Mouse (Mus musculus): Measurements from ENCODE around the gene Gm12248.

Gene Gm12248

DNA sequence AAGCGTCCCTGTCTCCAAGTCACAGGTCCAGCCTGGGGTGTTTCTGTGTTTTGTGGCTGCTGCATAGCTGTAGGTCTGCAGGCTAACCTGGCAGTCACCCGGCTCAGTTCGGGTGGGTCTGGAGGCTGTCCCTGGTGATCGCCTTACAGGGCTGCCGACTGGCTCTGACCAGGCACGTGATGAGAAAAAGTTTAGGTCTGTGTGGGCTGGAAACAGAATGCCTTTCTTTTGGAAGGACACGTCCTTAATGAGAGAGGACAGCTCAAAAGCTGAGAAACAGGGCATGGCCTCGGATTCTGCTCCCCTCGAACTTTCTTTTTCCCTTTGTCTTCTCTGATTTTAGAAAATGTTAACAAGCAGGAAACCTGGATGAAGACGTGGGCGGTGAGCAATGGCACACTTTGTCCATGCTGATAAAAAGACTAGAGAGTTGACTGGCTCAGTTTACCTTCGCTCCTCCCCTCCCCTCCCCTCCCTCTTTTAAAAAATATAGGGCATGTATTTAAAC lies at the start of gene Gm12248:
TSS of gene Gm12248 (minus strand) at position 114 of the 508 bp plus-strand sequence.
- DNase-seq = peak; percentile 19 to 36

DNA sequence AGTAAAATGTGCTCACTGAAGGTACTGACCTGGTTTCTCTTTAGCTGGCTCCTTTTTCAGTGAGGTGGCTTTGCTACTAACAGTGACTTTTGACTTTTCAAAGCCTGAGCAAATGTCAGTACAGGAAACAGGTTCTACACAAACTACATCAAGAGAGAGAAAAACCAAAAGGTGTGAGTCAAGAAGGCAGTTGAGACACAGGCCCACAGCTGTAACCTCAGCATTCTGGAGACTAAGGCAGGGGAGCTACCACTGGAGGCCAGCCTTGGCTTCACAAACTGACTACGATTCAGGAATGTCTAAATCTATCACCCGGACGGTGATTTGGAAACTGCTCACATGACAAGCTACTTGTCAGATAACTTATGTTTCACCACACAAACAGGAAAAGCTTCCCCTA lies 46.5 kb upstream of the Gm12248 start:
- DNase-seq = no peak

DNA sequence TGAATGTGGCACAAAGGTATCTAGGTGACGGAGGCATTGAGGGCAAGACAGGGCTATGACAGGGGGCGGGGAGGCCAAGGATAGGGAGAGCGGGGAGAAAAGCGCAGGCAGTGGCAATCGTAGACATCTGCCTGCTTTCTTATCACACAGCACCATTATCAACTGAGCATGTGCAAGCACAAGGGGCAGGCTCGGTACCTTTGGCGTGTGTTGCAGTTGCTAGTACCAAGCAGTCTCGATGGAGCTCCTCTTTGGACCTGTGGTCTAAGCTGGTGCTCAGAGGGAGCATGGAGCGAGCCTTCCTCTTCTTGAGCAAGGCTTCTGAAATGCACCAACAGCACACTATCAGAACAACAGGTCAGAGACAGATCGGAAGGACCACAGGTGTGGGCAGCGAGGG lies 45.9 kb upstream of the Gm12248 start:
- DNase-seq = no peak

DNA sequence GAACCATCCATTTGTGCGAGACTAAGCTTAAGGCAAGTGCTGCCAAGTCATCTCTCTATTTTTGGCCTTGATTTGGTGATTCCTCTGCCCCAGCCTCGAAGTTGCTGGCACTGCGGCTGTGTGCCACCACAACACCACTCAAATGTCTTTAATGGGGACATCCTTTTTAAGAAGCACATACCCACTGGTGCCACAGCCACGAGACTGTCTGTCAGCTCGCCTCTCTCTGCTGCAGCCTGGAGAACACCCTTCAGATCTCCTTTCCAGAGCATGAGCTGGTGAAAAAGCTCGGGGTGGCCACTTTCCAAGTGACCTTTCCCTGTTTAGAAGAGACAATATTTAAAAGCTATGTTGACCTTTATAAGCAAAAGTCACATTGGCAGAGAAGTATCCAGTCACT lies 43.7 kb upstream of the Gm12248 start:
- no peak for DNase-seq

DNA sequence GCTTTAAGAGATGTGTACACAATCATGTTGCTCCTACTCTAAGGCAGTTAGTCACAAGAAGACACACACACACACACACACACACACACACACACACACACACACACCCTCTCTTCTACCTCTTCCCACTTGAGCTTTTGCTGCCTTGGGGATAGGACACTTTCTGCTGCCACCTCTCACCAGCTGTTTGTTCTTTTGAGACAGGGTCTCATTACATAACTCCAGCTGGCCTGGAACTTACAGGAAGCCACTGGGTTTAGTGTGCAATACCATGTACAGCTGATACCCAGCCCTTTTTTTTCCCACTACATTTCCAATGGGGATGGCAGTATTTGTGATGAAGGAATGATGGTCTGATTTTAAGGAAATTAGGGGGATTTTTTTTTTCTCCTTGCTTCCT lies 42.4 kb upstream of the Gm12248 start:
- DNase-seq = no peak

DNA sequence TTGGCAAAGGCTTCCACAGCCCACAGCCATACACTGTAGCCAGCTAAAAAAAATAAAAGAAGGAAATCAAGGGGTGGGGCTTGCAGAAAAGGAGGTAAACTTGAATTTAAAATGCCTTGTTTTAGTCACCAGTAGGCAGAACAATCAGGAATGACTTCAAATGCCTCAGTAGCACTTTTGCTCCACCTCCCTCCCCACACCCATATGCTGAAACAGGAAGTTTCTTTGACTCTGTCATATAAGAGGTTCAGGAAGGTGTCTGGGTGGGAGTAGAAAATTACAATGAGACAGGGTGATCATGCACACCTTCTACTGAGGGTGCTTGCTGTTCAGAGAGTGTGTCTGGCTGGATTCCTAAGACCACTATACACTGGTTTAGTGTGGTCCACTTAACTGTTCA lies 41.9 kb upstream of the Gm12248 start:
- DNase-seq = no peak

DNA sequence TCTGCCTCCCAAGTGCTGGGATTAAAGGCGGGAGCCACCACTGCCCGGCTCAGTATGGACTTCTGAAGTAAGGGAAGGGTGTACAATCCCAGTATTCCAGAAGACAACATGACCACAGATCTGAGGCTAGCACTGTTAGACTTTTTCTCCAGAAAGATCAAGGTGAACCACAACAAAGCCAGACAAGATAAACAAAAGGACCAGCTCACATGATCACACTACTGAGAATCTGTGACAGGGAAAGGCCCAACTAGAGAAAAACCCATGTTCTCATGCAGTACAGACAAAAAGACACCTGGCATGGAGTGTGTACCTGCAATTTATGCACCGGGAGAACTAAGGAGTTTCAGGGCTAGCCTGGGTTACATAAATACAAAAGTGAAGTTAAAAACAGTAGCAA lies 39.1 kb upstream of the Gm12248 start:
- no peak for DNase-seq

DNA sequence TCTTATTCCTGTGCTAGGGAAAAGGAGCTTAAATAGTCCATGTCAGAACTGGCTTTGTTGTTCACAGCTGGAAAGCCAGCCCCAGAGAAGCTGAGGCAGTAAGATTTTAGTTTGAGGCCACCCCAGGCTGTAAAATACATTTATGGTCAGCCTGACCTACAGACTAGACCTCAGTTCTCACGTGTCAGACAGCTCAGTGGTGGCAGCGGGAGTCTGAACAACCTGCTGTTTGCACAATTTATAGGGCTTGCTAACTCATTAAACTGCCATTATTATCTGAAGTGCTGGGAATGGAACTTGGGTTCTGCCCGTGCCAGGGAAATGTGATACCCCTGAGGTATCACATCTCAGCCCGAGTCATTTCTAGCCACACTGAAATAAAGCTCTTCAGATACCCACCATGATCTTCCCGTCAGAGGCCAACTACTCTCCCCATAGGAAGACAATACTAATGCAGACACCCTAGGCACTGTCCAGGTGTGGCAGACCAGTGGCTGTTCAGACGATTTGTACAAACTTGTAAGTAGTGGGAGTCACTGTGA lies 36.4 kb upstream of the Gm12248 start:
- no peak for DNase-seq

DNA sequence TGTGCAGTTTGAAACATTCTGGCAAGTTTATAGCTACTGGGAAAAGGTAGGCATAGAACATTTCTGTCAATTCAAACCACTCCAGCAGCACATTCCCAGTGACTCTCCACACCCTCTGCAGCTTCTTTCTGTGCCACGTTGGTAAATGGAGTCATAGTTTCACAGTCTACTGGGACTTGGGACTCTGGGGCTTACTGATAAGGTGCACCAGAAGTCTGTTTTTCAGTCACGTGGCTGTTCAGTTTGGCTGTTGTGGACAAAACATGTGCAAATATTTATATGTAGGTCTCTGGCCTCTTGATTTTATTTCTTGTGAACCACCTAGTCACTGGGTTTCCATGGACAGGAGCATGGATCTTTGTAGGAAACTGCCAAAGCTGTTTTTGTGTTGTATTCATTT lies 34.6 kb upstream of the Gm12248 start:
- no peak for DNase-seq

DNA sequence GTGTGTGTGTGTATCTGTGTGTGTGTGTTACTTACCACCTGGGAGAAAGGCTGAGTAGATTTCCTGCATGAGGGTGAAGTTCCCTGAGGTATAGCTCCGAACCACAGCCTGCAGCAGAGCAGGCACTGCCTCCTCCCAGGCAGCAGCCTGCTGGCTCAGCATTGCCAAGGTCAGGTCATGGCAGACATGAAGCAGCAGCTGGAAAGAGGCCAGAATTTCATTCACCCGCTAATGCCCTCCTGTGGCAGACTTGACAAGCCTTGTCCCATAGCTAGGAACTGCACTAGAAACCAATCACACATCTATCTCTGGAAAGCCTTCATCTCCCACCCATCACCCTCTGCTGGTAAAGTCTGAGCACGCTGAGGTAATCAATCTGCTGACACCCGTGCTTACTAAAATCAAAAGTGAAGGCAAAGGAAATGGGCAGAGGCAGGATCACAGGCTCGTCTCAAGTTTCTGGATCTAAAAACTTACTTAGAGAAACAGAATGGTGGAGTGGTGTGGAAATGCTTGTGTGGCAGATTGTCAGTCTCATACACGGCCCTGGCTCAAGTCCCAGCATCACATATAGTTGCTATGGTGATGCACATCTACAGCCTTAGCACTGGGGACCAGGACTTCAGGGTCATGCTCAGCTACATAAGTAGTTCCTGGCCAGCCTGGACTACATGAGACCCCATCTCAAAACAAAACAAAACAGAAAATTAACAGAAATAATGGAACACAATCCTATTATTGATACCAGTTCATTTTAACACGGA lies 33.6 kb upstream of the Gm12248 start:
- peak; percentile 83 to 86 for DNase-seq

DNA sequence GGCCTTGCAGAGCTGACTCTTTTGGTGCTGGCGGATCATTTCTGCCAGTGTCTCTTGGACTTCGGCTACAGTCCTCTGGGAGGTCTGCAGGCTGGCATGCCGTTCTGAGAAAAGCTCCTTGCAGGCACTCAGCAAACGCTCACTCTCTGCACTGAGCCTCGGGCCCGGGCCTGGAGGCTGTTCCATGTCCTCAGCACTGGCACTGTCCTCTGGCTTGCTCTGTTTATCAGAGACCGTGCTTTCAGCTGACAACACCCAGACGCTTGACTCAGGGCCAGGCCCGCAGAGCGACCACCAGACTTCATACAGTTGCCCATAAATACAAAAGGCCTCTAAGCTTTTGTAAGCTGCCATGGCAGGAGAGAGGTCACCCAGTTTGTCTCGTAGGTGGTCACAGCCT lies 32.1 kb upstream of the Gm12248 start:
- DNase-seq = no peak

DNA sequence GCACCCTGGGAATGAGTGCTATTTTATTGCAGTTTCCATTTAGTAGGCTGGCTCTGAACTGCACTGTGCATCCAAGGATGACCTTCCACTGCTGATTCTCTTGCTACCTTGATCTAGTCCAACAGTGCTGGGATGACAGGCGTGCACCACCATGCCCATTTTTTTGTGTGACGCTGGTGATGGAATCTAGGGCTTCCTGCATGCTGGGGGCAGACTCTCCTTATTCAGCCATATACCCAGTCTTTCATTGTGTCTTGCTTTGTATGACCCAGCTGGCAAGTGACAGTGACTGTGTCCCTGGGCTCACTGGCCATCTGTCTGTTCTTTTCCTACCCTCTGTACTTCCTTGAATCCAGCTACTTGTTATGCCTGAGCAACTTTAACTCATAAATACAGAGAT lies 30.8 kb upstream of the Gm12248 start:
- DNase-seq = no peak

DNA sequence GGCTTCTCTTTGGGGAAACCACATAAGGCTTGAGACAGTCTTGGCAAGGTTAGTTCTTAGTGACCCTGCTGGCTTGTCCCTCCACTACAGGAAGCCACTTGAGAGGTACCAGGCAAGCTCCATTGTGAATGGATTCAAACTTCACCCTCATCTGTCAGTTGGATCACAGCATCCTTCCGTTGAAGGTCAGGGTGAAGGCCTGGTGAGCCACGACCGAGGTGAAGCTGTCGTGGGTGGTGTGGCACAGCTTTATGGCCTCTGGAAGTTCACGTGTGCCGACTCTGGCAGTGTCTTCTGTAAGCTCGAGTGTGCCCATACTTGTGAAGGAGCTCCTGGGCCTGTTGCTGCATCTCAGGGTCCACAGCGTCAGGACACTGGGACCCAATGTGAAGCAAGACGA lies 28.4 kb upstream of the Gm12248 start:
- no peak for DNase-seq

DNA sequence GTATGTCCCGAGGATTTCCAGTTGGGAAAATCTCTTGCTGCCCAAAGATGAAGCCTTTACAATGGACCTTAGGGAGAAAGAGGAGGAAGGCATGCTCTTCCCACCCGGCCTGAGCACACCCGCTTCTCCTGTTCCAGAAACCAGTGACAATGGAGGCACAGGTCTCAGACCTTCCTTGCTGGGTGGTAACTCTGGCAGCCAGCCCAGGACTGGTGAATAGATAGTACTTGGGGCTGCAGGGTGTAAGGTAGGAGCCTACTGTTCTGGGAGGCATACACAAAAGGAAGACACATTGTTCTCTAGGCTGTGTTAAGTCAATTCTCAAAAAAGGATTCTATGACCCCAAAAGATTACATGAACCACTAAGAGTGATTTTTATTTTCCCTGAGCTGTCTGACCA lies 27.7 kb upstream of the Gm12248 start:
- DNase-seq = no peak

DNA sequence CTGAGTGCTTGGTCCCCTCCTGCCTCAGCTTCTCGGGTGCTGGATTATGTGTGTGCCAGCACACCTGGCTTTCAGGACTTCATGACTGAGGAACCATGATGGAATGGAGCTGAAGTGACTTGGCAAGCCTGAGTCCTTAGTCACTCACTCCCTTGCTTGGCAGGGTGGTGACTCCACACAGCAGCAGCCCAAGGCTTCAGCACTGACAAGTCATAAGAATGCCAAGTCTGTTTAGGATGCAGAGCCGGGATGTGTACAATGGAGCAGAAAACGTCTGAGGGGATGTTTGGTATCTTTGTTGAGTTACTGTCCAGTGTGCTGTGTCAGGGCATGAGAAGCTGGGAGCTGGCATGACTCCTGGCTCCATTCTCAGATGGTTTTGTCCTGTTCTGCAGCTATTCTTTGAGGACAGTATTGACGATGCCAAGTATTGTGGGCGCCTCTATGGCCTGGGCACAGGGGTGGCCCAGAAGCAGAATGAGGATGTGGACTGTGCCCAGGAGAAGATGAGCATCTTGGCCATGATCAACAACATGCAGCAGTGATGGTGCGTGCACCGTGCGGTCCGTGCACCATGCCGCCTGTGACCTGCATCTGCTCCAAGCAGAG lies 24.2 kb upstream of the Gm12248 start:
- no peak for DNase-seq

DNA sequence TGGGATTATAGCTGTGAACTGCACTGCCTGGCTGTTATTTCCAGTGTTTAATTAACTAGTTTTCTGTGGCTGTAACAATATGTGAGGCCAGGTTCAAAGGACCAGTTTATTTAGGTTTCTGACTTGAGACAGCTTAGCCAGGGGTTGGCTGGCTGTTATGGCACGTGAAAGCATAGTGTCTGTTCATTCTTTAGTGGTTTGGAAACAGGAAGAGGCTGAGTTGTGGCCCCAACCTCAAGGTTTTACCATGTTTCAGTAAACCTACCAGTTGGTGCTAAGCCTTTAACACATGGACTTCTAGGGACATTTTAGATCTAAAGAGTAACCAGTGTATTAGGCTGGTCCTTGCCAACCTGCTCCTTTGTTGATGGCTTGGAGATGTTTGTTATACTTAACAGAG lies 23.6 kb upstream of the Gm12248 start:
- DNase-seq = no peak

DNA sequence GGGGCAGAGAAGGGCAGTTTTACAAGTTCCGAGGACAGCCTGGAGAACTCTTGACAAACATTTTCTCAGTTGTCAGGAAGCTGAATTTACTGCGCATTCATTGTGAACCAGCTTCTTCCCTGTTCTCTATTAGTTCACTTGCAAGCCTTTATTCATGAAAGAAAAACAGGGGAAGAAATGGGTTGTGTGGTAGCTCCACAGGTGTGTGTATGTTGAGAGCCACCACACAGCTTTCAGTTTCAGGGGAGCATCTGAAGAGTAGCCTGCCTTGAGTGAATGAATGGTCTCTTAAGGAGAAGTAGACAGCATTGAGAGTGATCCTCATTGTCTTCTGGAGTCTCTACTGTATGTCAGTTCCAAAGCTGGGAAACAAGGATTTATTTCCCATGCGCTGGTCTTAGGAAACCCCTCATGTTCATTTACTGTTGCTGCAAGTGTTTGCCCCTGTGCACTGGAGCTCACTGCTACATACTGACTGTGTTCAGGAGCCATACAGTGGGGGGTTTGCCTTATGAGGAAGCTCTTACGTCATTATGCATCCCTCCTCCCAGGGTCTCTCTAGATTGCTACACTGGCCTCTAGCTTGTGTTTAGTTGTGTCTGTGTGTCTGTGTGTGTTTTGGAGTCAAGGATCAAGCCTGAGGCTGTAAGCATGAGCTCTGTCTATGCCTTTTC lies 14.9 kb upstream of the Gm12248 start:
- DNase-seq = no peak

DNA sequence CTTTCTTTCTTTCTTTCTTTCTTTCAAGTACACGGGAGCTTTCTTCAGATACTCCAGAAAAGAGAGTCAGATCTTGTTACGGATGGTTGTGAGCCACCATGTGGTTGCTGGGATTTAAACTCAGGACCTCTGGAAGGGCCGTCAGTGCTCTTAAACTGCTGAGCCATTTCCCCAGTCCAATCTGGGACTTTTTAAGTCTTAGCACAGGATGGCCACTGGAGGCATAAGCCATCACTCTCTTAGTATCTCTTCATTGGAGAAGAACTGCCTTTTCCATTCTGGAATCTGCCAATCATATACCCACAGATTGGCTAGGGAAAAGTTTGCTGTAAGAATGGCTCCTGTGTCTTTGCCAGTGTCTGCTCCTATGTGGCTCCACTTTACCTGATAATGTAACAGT lies 14.1 kb upstream of the Gm12248 start:
- no peak for DNase-seq

DNA sequence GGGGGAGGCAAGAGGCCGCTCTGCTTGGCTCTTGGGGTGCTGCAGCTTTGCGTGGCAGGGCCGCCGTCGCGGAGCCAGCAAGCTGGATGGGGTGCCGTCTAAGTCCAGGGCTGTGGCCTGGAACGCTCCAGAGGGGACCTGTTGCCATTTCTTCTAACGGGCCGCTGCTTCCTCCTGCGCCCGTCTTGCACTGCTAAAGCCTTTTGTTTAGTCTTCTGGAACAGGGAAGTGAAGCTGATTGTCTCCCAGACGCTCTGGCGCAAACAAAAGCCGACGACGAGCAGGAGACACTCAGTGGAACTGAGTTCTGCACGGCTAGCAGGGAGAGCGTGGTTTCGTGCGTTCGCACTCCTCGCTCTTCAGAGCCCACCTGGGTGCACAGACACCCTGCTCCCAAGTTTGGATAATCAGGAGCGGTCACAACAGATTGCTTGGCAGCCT lies 11.4 kb upstream of the Gm12248 start:
- no peak for DNase-seq

DNA sequence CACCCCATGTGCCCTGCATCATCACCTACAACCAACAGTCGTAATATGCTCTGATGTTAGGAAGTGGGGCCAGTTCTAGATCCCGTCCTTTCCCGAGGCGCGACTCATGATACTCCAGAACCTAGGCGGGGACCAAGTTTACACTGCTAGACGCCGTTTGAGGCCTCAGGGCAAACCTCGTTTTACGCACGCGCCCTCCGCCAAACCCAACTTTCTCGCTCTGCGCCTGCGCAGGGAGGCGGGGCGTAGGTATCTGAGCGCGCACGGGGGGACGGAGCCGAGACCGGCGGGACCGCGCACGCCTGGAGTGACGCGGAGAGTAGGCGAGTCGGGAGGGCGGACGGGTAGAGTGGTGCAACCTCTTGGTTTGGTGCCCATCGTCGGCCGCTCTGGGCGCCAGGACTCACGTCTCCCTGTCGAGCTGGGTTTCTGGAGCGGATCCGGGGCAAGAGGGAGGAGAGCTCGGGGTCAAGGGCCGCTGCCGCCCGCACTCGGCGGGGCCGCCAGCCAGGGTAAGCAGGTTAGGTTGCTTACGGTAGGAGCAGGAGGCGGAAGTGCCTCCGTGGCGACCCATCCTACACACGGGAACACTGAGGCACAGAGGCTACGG lies 10.9 kb upstream of the Gm12248 start, which contains the start of gene Cnot8:
TSS of gene Cnot8 (plus strand) at position 457 of the 610 bp plus-strand sequence.
- peak; percentile 99 for DNase-seq

DNA sequence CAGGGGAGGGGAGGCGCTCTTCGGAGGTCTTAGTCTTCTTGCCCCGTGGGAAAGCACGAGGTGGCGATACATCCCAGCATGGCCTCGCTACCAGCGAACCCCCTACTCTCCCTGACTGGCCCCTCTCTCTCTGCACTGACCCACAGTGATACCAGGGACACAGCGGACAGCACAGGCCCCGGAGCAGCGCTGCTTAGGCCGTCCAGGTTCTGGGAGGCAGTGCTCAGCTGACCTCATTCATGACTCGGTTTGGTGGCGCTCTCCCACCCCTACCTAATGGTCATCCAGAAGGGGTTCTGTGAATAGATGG lies 10.4 kb upstream of the Gm12248 start:
- no peak for DNase-seq

DNA sequence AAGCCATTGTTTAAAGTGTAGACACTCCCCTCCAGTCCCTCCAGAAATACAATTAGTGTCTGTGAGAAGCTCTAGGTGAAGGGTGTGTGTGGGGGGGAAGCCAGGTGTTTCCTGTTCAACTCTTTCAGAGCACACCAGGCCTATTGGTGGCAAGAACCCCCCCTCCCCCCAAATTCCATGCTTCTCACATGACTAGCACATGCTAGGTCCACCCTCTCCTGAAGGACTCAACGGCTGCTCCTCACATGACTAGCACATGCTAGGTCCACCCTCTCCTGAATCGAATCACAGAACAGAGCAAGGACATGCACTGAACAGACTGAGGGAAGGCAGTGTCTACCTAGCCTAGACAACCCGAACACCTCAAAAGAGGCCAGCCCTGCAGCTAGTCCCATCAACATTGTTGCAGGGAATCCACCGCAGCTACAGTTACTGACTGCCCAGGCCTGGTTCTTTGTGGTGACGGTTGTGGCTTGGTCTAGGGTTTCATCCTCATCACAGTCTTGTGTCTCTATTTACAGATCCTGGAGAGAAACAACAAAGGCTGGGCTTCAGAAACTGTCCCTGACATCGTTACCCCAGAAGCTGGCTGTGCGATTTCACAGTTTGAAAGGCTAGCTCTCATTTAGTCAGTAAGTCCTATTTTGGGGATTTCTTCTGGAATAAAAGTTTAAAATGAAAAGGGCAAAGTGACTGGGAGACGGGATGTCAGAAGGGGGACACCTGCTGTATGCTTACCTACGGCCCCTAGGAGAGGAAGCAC lies 9.8 kb upstream of the Gm12248 start:
- DNase-seq = no peak

DNA sequence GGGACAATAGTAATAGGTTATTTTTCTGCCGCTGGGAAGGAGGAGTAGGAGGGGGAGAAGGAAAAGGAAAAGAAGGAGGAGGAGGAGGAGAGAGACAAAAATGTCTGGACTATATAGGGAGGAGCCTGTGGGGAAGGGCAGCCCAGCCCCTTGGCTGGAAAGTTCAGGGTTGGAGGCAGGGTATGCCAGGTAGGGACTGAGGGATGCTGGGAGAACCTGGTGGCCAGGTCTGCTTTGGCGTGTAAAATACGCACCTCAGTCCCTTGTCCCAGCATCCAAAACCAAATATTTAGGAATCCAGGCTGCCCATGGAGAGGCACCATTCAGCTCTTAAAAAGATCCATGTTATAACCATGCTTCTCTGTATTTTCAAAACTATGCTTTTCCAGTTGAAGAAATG lies 9.2 kb upstream of the Gm12248 start:
- DNase-seq = no peak
